Mouse (Mus musculus): ENCODE results near the gene Camkv.

The Camkv gene

DNA sequence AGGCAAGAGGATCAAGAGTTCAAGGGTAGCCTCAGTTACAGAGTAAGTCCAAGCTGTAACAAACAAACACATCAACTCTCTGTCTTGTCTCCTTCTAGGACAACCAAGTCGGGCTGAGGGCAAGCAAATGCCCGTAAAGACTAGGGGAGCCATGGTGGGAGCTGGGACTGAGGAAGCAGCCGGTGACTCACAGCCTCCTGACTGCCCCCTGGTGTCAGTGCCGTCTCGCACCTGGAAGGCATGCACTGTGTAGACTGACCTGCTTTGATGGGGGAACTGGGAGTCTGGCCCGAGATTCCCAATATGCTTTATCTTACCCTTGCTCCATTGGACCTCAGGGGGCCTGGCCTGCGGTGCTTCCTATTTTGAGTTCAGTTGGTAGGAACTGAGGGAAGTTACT, 12.5 kb upstream of the Camkv start:
- peak; percentile 31 to 69 for DNase-seq (ENCODE audit: low spot score in 2 of 2)

DNA sequence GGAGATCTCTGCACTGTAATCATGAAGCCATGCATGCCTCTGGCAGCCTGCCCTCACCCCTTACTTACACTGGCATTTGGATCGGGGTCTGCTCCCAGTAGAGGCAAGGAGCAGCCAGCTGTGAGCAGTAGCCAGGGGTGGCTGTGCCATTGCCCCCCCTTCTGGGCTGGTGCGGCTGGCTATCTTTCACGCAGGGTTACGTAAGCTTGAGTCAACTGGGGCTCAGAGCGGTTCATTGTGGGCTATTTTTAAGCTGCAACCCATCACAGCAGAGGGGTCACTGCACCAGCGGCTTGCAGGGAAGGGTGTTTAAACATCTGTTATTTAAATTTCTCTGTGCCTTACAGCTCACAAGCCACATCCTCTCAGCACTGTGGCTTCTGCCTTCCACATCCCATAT, 11.5 kb upstream of the Camkv start:
- no peak for DNase-seq (ENCODE audit: low spot score in 2 of 2)

DNA sequence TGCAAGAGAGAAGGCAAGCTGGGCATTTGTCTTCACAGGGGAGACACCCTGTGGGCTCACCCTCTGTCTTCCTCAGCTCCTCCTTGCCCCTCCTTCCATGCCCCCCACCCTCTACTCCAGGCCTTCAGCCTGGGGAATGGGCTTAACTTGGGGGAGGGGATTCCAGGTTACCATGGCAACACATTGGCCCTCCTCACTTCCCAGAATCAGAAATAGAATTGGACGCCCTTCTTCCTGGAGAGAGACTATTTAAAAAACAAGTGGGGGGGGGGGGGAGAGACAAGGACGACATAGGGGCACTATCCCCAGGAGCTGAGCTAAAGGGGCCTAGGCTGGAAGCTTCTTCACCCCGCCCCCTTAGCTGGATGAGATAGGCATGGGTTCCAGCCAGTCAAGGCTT, 10.2 kb upstream of the Camkv start:
- DNase-seq (ENCODE audit: low spot score in 2 of 2) = no peak

DNA sequence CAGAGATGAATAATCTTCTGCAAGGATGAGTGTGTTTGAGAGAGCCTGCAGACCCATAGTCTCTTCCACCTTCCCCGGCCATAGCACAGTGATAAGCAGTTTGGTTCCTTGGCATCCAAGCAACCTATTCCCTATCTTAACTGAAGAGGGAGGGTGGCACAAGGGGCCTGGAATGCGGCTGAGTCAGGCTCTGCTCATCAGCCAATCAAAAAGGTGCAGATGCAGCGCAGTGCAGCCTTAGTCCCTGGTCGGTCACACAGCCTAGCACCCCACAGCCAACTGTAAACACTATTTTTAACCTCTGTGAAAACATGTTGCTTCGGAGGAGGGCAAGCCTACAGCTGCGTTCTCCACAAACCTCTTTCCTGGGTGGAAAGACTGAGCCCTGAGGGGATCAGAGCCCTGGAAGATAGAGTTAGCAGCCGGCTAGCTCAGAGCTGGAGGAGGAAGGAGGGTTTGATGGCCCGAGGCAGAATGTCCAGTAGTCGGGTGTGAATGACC, 8.5 kb upstream of the Camkv start:
- no peak for DNase-seq (ENCODE audit: low spot score in 2 of 2)

DNA sequence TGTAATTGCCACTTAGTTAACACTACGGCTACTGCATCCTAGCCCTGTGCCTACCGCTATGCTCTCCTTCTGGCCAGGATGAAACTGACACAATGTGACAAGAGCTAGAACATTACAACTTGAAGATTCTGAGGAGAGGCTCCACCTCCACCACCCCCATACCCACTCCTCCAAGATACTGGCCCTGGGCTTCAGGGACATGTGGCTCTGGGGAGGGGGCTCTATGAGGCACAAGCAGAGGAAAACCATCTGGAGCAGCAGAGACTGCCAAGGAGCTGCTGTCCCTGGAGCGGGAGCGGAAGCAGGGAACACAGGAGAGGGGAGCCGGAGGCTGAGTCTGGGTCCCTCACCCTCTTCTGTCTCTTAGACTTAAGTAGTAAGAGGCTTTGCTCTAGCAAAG, 7.7 kb upstream of the Camkv start:
- DNase-seq (ENCODE audit: low spot score in 2 of 2) = no peak

DNA sequence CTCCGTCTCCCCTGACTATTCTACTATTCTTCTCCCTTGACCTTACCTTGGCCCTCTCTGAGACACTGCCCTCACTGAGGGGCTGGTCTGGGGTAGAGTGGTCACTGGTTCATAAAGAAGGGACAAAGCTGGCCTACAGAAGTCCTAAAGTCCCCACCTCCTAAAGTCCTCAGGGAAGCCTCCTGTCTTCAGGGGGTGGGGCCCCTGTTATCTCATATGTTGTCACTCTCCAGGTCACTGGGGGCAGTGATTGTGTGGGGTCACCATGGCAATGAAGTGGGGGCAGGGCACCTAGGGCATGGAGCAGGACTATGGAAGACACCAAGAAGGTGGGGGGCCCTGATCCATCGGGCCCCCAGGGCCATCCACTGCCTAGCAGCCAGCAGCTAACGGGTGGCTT, 7.3 kb upstream of the Camkv start, which contains the start of gene Actl11:
Actl11 (plus strand) TSS at position 301 of the 400 bp plus-strand sequence.
- DNase-seq (ENCODE audit: low spot score in 2 of 2) = no peak

DNA sequence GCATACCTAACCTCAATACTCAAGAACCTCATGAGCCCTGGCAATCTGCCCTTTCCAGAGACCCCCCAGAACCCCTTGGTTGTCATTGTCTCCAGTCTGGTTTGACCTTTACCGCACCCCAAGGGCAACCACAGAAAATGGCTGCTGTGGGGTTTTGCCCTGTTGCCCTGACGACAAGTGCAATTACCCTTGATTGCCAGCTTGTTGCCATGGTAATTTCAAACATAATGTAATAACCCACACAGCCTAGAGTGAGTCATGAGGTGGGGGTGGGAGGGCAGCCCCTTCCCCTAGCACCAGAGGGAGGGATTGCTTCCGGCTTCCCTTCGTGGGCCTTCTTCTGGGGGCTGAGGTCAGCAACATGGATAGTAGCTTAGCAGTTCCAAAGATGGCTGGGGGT, 3.3 kb upstream of the Camkv start:
- no peak for DNase-seq (ENCODE audit: low spot score in 2 of 2)

DNA sequence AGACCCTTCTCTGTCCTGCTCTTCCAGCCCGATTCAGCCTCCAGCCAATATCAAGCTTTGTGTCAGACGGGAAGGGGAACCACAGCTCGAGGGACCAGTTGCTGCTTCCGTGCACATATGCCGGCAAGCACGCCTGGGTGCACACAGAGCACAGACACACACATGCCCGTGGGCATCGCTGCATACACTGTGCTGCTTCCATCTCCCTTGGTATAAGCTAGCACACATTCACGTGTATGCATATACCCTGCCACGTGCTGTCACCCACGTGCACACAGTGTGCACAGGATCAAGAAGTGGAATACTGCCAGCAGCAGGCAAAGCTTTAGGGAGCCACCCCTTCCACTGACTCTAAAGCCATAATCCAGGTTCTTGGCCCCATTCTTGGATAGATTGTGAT, 1.3 kb upstream of the Camkv start:
- DNase-seq (ENCODE audit: low spot score in 2 of 2) = no peak

DNA sequence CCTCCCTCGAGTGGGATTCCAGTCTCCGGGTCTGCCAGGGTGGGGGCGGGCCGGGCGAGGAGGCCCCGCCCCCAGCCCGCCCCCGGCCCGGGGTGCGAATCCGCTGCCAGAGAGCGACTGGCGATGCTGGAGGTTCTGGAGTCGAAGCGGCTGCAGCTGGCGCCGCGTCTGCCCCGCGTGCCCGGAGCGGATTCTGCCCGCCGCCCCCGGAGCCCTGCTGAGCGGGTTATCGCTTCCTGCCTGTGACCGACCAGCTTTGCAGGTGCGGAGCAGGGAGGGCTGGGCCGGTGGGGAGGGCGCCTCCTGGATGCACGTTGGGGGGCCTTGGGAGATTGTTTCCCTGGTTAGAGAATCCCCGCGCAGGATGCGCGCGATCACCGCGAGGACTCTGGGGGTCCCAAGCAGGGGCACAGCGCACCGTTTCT, 328 bp downstream of the Camkv start:
- peak; percentile 81 for DNase-seq (ENCODE audit: low spot score in 2 of 2)

DNA sequence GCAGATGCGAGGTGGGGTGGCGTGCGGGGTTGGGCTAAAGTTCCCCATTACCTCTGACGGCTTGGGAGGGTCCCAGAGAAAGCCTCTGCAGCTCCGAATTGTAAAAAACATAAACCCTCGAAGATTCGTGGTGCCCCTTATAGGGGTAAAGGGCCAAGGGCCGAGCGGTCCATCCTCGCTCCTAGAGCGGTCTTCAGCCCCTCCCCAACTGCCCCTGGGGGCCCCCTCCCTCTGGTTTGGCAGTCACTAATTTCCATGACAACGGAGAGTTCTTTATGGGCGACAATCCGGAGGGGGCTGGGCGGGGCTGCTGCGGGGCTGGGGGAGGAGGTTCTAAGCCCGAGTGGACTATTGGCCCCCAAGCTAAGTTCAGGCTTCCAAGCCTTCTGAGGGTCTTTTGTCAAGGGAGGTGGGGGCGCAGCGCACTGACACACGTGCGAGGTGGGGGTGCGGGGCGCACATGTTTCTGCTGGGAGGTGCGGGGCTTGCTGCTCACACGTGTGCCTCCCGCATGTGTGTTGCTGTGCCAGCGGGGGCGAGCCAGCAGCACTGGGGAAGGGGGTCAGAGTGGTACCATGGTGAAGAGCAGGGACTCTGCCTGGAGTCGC, 845 bp downstream of the Camkv start:
- DNase-seq (ENCODE audit: low spot score in 2 of 2) = peak; percentile 20 to 30

DNA sequence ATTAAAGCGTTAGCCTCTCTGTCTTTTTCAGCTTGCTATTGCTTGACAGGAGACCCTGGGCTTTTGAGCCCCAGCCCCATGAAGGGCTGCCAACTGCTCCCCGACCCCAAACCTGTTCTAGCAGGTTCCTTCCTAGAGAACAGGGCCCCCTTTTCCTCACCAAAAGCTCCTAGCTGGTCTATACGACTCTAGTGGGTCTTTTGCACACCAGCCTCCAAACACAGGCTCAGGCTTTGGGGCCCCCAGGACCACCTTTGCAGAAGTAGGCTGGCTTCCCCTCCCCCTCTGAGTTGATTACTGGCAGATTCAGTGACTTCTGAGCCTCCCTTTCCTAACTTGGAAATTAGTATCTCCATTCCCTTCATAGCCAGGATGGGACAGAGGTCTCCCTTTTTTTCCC, 1.4 kb downstream of the Camkv start:
- DNase-seq (ENCODE audit: low spot score in 2 of 2) = no peak

DNA sequence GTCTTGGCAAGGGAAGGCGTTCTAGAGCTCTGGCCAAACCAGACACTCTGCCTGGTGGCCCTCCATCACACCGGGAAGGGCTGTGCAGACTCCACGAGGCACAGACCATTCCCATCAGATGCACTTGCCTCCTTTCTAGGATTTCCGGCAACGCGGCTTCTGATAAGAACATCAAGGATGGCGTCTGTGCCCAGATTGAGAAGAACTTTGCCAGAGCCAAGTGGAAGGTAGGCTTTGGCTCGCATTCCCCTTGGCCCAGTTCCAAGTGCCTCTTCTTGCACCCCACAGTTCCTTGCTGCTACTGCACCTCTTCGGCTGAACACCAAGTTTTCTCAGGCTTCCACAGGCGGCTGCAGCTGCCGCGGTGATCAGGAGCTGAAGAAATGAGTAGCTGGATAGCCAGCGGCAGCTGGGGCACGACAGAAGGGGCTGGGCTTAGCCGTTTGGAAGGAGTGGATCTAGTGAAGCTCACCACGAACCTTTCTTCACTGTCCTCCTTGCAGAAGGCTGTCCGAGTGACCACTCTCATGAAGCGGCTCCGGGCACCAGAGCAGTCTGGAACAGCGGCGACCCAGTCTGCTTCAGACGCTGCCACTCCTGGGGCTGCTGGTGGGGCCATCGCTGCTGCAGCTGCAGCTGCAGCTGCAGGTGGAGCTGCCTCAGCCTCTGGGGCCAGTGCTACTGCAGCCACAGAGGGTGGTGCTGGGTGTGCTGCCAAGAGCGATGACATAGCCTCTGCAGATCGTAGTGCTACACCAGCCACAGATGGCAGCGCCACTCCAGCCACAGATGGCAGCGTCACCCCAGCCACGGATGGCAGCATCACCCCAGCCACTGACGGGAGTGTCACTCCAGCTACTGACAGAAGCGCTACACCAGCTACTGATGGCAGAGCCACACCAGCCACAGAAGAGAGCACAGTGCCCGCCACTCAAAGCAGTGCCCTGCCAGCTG, 12.0 kb downstream of the Camkv start:
- DNase-seq (ENCODE audit: low spot score in 2 of 2) = no peak

DNA sequence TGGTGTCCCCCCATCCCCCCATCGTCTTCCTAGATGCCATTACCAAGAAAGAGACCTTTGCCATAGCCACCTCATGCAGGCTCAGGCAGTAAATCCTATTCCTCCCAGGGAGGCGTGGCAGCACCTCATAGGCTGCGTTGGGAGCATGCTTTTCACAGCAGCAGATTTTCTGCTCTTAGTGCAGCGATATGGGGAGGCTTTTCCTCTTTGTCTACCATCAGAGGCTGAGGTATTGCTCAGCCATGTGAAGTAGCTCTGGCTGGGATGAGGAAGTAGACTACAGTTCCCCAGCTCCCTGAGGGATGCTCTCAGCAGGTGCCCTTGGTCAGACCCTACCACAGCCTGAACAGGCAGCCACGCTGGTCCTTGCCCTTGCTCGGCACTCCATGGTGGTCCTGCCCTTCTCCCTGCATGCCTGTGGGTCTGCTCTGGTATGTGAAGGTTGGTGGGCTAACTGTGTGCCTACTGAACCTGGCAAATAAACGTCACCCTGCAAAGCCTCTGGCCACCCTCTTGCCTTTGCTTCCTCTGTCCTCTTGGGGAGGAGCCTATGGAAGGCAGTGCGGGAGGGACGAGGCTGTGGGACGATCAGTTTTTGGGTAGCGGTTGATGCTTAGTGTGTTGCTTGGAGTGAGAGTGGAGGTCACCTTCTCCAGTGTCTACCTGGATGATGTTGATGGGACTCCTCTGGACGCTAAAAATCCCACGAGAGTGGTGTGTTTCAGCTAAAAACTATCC, 13.9 kb downstream of the Camkv start:
- DNase-seq (ENCODE audit: low spot score in 2 of 2) = no peak

DNA sequence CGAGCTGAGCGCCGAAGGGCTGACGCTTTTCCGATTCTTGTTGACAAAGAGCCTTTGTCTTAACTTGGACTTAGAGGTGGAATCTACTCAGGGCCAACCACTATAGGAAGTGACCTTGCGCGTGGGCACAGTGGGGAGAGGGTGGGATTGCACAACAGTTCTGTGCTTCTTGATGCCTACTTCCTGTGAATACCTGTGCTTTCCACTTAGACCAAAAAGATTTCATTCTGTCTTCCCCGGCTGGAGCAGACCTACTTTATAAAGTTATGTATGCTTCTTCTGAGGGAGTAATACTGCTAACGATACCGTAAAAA, 14.4 kb downstream of the Camkv start, which contains the start of gene Traip:
Traip (plus strand) TSS at position 215 of the 314 bp plus-strand sequence.
- no peak for DNase-seq (ENCODE audit: low spot score in 2 of 2)

DNA sequence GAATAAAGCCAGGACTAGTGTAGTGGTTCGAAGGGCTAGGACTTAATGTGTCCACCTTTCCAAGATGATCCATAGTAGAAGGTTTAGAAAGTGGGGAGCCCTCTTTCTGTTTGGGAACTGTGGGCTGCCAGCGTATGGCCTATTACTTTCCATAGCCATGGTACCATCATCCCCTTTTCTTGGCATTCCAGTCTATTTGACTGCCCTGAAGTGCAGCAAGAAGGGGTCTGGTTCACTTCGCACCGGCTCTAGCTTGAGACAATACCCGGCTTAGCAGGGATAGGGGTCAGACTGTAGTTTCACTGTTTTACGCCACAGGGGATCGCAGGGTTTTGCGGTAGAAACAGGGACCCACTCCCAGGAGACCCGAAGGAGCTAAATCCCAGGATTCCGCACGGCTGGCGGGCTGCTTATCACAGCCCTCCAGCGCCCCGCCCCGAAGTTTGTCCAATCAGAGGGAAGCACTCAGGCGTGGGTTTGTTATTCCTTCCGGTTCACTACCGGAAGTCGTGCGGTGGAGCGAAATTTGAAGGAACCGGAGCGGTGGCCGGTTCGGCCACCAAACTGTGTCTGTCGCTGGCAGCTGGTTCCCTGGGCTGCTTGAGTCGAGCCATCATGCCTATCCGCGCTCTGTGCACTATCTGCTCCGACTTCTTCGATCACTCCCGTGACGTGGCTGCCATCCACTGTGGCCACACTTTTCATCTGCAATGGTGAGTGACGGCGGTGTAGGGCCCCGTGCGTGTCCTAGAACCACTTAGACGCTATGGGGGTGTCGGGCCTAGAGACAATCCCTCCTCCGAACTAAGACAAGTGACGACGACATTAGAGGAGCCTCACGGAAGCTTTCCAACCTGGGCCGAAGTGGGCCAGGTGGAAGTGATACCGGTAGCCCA, 15.2 kb downstream of the Camkv start:
- peak; percentile 77 to 84 for DNase-seq (ENCODE audit: low spot score in 2 of 2)

DNA sequence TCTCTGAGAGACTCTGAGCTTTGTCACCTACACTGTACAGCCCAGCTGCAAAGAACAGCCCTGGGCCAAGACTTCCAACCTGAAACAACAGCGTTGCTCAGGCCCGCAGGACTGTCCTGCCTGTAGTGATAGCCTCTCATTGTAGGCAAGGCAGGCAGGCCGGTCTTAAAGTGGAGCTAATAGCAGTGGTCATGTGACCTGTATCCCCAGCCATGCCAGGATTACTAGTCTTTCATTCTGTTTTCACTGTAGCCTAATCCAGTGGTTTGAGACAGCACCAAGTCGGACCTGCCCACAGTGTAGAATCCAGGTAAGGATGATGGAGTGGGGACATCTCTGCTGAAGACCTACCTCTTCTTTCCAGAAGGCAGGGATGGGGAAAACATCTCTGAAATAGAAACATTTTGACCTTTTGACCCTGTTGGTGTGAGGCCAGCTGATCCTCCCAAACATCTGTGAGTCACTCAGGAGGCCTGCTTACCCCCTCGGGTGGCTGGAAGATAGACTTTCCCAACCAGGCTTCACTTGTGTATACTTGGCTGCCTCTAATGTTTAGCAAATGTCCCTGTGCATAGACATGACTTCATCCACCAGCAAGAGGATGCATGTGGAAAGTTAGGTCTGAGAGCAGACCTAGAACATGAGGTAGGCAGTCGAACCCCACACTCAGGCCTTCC, 20.3 kb downstream of the Camkv start:
- no peak for DNase-seq (ENCODE audit: low spot score in 2 of 2)

DNA sequence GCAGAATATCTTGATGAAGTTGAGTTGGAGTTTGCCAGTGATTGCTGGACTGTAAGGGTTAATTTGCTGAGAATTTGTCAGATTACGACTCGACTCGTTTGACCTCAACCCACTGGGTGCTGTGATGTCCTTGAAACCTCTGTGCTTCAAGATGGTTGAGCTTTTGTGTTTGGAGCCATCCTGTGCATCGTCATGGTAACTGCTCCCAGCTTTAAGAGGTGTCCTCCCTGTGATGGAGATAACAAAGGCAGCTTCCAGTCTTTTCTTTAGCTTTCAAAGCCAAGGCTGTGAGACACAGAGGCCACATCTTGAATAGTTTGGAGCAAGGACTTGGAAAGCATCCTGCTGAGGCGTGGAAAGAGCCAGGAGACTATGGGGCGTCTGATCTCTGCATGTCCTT, 21.7 kb downstream of the Camkv start:
- no peak for DNase-seq (ENCODE audit: low spot score in 2 of 2)

DNA sequence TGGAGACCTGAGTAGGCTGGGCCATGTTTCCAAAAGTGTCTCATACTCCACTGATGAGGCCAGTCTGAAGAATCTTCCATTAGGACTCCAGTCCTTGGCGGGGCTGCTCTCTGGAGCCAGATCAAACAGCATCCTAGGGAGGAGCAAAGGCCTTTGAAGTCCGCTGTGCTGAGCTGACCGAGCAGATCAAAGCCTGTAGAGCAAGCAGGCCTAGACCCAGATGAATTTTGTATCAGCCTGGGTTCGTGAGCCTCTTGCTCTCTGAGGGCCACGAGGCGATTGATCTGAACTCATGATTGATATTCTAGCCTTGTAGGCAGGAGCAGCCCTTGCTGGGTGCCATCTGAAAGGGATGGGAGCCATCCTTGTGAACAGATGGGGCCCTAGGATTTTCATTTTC, 24.4 kb downstream of the Camkv start:
- no peak for DNase-seq (ENCODE audit: low spot score in 2 of 2)

DNA sequence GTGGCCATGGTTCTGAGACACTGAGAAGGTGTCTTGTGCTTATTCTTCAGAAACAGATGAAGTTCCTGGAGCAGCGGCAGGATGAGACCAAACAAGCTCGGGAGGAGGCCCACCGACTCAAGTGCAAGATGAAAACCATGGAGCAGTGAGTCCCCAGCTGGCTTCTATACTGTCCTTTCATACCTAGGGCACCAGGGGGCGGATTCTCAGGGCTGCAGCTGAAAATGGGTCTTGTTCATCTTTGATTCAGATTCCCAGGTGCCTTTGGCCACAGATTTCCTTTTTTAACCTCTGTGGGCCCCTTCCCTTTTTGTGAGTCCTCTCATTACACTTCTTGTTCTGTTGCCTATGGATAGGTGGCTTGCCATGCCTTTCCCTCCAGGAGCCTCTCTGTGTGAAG, 25.5 kb downstream of the Camkv start:
- no peak for DNase-seq (ENCODE audit: low spot score in 2 of 2)

DNA sequence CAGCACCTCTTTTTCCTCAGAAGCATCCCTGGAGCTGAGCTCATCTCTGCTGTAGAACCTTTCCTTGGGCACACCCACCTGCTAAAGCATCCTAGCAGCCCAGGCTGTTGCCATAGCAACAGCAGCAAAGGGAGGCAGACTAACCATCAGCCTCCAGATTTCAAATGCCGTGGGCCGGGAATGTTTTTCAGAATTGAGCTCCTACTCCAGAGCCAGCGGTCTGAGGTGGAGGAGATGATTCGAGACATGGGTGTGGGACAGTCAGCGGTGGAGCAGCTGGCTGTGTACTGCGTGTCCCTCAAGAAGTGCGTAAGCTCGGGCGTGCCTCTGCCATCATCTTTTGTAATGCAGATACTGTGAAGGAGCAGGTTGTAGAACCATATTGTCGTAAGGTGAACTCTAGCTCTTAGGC, 25.9 kb downstream of the Camkv start:
- DNase-seq (ENCODE audit: low spot score in 2 of 2) = no peak

DNA sequence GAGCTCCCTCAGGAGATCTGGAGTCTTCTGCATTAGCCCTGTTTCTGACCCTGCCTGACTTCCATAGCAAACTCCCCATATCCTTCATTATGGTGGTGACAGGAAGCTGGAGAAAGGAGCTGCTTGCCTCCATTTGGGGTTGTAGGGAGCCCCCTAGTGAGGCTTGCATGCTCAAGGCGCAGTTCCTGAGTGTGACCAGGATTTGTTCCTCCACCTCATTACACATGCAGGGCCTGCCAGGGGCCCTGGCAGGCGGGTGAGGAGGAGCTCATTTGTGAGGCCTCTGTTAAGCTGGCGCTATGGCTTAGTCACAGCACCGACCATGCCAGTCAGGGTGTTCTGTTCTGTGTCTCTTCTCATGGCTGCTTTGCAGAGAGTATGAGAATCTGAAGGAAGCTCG, 26.4 kb downstream of the Camkv start:
- DNase-seq (ENCODE audit: low spot score in 2 of 2) = no peak
